Mouse (Mus musculus): Measurements from ENCODE around the gene Ccdc134. TPM values are rescaled to one million over a fixed set of nuclear protein-coding genes. Genes with fewer than 3 reads are reported as not detected.
A peak's percentile ranks its signal among the peaks of the same experiment; 100 is the strongest.

Ccdc134 gene
- total and polyA plus RNA-seq, 3 experiments: 17.5 to 19.7 TPM; not detected in 1

DNA sequence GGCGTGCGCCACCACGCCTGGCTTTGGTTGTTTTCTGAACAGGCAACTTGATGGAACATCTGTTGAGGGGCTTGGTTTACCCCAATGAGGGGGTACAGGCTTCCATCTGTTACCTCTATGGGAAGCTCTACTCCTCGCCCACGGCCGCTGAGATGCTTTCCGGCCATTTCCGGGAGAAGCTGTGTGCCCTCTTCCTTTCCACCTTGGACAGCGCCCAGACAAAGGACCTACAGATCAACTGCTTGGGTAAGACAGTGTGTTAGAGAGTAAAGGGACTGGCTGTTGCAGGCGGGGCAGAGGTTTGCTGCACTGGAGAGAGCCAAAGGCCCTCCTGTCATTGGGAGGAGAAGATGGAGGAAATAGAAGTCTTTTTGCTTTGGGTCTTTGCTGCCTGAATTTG lies 47.8 kb upstream of the Ccdc134 start:
- peak; percentile 27 for DNase-seq (ENCODE audit: low read depth, low spot score)
- Histone ChIP-seq H3K4me3 (ENCODE audit: control insufficient read depth in 1 of 2, insufficient read depth in 1 of 2, low read depth in 2 of 2, low read length in 2 of 2) (no peak overlapping the region), H3K27ac (ENCODE audit: control insufficient read depth, low read depth, low read length) (no peak overlapping the region), H3K36me3 (ENCODE audit: control insufficient read depth in 1 of 2, insufficient read depth in 2 of 2, low read length in 2 of 2) (no peaks in the 10 kb centered on the region), H3K4me1 (ENCODE audit: control insufficient read depth in 1 of 2, insufficient read depth in 2 of 2, low read length in 2 of 2) (no peaks in the 10 kb centered on the region), H3K9me3 (replicated peaks; ENCODE audit: insufficient read depth, low read length) (no peaks in the 10 kb centered on the region), H3K79me2 (ENCODE audit: control insufficient read depth, insufficient read depth, low read length, poor library complexity) (no peaks in the 10 kb centered on the region), H3K27me3 (ENCODE audit: control insufficient read depth in 1 of 2, insufficient read depth in 2 of 2, low read length in 2 of 2) (peaks cover 14 to 16% of the 10 kb centered on the region in 2 experiments; a peak in 3 of 4 replicates), H3K9ac (ENCODE audit: control insufficient read depth, low read depth, low read length, poor library complexity, severe bottlenecking) (no peak overlapping the region)
- TF ChIP-seq MEF2A (IDR thresholded peaks at IDR 0.05; ENCODE audit: extremely low read depth, insufficient replicate concordance, low read depth, low read length, poor library complexity, severe bottlenecking) (no peak), MAZ (IDR thresholded peaks at IDR 0.05; ENCODE audit: low read depth, low read length) (no peak), ETS1 (IDR thresholded peaks at IDR 0.05; ENCODE audit: low read depth, low read length) (no peak), MYC (IDR thresholded peaks at IDR 0.05; ENCODE audit: low read depth, low read length) (no peak), BHLHE40 (IDR thresholded peaks at IDR 0.05; ENCODE audit: borderline replicate concordance, low read depth, low read length) (no peak)

DNA sequence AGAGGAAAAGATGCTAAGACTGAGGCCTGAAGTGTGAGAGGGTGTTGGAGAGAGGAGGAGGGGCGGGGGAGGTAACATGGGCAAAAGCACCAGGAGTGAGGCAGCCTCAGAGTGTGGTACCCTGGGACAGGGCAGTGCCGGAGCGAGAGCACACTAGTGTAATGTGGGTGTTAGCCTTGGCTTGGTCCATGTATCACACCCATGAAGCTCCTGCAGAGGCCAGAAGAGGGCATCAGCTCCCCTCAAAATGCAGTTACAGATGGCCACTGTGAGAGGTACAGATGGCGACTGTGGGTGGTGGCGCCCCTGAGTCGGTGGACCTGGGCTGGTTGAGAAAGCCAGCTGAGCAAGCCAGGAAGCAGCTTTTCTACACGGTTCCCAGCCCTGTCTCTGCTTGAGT lies 46.6 kb upstream of the Ccdc134 start:
- no peak overlapping the region for H3K9ac ChIP-seq (ENCODE audit: control insufficient read depth, low read depth, low read length, poor library complexity, severe bottlenecking)
- no peaks in the 10 kb centered on the region for H3K36me3 ChIP-seq (ENCODE audit: control insufficient read depth in 1 of 2, insufficient read depth in 2 of 2, low read length in 2 of 2)
- no peak for DNase-seq (ENCODE audit: low read depth, low spot score)
- no peaks in the 10 kb centered on the region for H3K4me1 ChIP-seq (ENCODE audit: control insufficient read depth in 1 of 2, insufficient read depth in 2 of 2, low read length in 2 of 2)
- TF ChIP-seq TBP (IDR thresholded peaks at IDR 0.05; ENCODE audit: low read depth, low read length) (no peak), RAD21 (IDR thresholded peaks at IDR 0.05; ENCODE audit: low read depth, low read length) (peak; percentile 4)
- H3K79me2 ChIP-seq (ENCODE audit: control insufficient read depth, insufficient read depth, low read length, poor library complexity): no peaks in the 10 kb centered on the region
- no peak overlapping the region for H3K27ac ChIP-seq (ENCODE audit: control insufficient read depth, low read depth, low read length)
- peaks cover 9 to 16% of the 10 kb centered on the region in 2 experiments; a peak in 3 of 4 replicates for H3K27me3 ChIP-seq (ENCODE audit: control insufficient read depth in 1 of 2, insufficient read depth in 2 of 2, low read length in 2 of 2)
- H3K9me3 ChIP-seq (replicated peaks; ENCODE audit: insufficient read depth, low read length): no peaks in the 10 kb centered on the region
- H3K4me3 ChIP-seq (ENCODE audit: control insufficient read depth in 1 of 2, insufficient read depth in 1 of 2, low read depth in 2 of 2, low read length in 2 of 2): no peak overlapping the region

DNA sequence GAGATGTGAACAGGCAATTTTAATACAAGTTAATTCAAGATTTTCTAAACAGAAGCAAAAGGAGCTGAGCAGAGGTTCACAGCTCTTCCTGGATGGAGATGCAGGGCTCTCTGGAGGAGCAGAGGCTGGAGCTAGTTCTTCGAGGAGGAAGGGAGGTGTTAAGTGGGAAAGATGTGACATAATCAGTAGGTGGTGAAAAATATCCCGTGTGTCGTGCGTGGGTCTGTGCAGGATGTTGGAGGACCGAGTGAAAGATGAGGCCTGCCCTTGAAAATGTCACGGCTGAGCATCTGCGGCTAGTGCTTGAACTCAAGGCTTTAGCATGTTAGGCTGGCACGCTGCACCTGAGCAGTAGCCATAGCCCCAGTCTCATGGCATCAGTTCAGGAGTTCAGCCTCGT lies 42.1 kb upstream of the Ccdc134 start:
- no peaks in the 10 kb centered on the region for H3K79me2 ChIP-seq (ENCODE audit: control insufficient read depth, insufficient read depth, low read length, poor library complexity)
- peaks cover 19 to 23% of the 10 kb centered on the region in 2 experiments for H3K27me3 ChIP-seq (ENCODE audit: control insufficient read depth in 1 of 2, insufficient read depth in 2 of 2, low read length in 2 of 2)
- TF ChIP-seq ETS1 (IDR thresholded peaks at IDR 0.05; ENCODE audit: low read depth, low read length): no peak
- no peak for TF ChIP-seq MAZ (IDR thresholded peaks at IDR 0.05; ENCODE audit: low read depth, low read length)
- TF ChIP-seq TAL1 (IDR thresholded peaks at IDR 0.05; ENCODE audit: low read length): no peak
- TF ChIP-seq MAFK (IDR thresholded peaks at IDR 0.05; ENCODE audit: borderline replicate concordance, low read depth, low read length): no peak
- TF ChIP-seq GATA1 (IDR thresholded peaks at IDR 0.05; ENCODE audit: low read depth, low read length): no peak
- TF ChIP-seq MEF2A (IDR thresholded peaks at IDR 0.05; ENCODE audit: extremely low read depth, insufficient replicate concordance, low read depth, low read length, poor library complexity, severe bottlenecking): no peak
- TF ChIP-seq POLR2AphosphoS2 (IDR thresholded peaks at IDR 0.05; ENCODE audit: low read length): no peak
- TF ChIP-seq USF2 (IDR thresholded peaks at IDR 0.05; ENCODE audit: borderline replicate concordance in 1 of 2, insufficient read depth in 1 of 2, low read depth in 1 of 2, low read length in 2 of 2): no peak
- TF ChIP-seq CHD2 (IDR thresholded peaks at IDR 0.05; ENCODE audit: low read length): no peak
- TF ChIP-seq ZKSCAN1 (IDR thresholded peaks at IDR 0.05; ENCODE audit: low read depth, low read length): no peak
- TF ChIP-seq POLR2A (IDR thresholded peaks at IDR 0.05; ENCODE audit: control insufficient read depth in 1 of 2, insufficient read depth in 1 of 2, low read depth in 1 of 2, low read length in 2 of 2, poor library complexity in 1 of 2): no peak
- no peak for TF ChIP-seq SMC3 (IDR thresholded peaks at IDR 0.05; ENCODE audit: low read depth, low read length)
- TF ChIP-seq BHLHE40 (IDR thresholded peaks at IDR 0.05; ENCODE audit: borderline replicate concordance, low read depth, low read length): no peak
- TF ChIP-seq MYB (IDR thresholded peaks at IDR 0.05; ENCODE audit: low read depth, low read length): no peak
- TF ChIP-seq MYC (IDR thresholded peaks at IDR 0.05; ENCODE audit: low read depth, low read length): no peak
- TF ChIP-seq CHD1 (IDR thresholded peaks at IDR 0.05; ENCODE audit: low read depth, low read length): no peak
- no peak for TF ChIP-seq UBTF (IDR thresholded peaks at IDR 0.05; ENCODE audit: borderline replicate concordance, insufficient read depth, low read depth, low read length)
- no peak for TF ChIP-seq SIN3A (IDR thresholded peaks at IDR 0.05; ENCODE audit: low read length)
- no peak overlapping the region for H3K4me3 ChIP-seq (ENCODE audit: control insufficient read depth in 1 of 2, insufficient read depth in 1 of 2, low read depth in 2 of 2, low read length in 2 of 2)
- no peaks in the 10 kb centered on the region for H3K36me3 ChIP-seq (ENCODE audit: control insufficient read depth in 1 of 2, insufficient read depth in 2 of 2, low read length in 2 of 2)
- no peak overlapping the region for H3K27ac ChIP-seq (ENCODE audit: control insufficient read depth, low read depth, low read length)
- H3K9ac ChIP-seq (ENCODE audit: control insufficient read depth, low read depth, low read length, poor library complexity, severe bottlenecking): no peak overlapping the region
- H3K4me1 ChIP-seq (ENCODE audit: control insufficient read depth in 1 of 2, insufficient read depth in 2 of 2, low read length in 2 of 2): no peaks in the 10 kb centered on the region
- DNase-seq (ENCODE audit: low read depth, low spot score): no peak
- no peaks in the 10 kb centered on the region for H3K9me3 ChIP-seq (replicated peaks; ENCODE audit: insufficient read depth, low read length)
